Mouse (Mus musculus) liver, embryonic 12.5 days (tissue): ENCODE results near the gene Cdc14b. TPM values are rescaled to one million over a fixed set of nuclear protein-coding genes. Genes with fewer than 3 reads are reported as not detected.

Experiments
- ATAC-seq: fragments of 200-750 bp; cut with Nextera tagmentation; 2 replicates; pipeline ENCODE4 v1.8.0; 2017; ENCODE audit warnings: moderate number of reproducible peaks, mild to moderate bottlenecking, moderate library complexity
- H3K27ac ChIP-seq: fragments of 300-500 bp; sonication (generic); 2 replicates; pipeline ENCODE4 v1.5.1; 2016; ENCODE audit warnings: mild to moderate bottlenecking
- H3K27me3 ChIP-seq: fragments of 300-500 bp; sonication (generic); replicated peaks from 2 replicates; pipeline ENCODE4 v1.6.1; 2016; ENCODE audit warnings: mild to moderate bottlenecking, moderate library complexity
- H3K36me3 ChIP-seq: fragments of 300-500 bp; sonication (generic); 2 replicates; pipeline ENCODE4 v1.6.1; 2016; ENCODE audit warnings: mild to moderate bottlenecking, moderate library complexity
- H3K4me1 ChIP-seq: fragments of 300-500 bp; sonication (generic); 2 replicates; pipeline ENCODE4 v1.6.1; 2016
- H3K4me2 ChIP-seq: fragments of 300-500 bp; sonication (generic); 2 replicates; pipeline ENCODE4 v1.6.1; 2016; ENCODE audit warnings: mild to moderate bottlenecking, moderate library complexity
- H3K4me3 ChIP-seq: fragments of 300-500 bp; sonication (generic); 2 replicates; pipeline ENCODE4 v1.5.1; 2016; ENCODE audit warnings: mild to moderate bottlenecking, moderate library complexity
- H3K9ac ChIP-seq: fragments of 300-500 bp; sonication (generic); 2 replicates; pipeline ENCODE4 v1.6.1; 2016; ENCODE audit warnings: mild to moderate bottlenecking, moderate library complexity
- H3K9me3 ChIP-seq: fragments of 300-500 bp; sonication (generic); replicated peaks from 2 replicates; pipeline ENCODE4 v1.6.1; 2016; ENCODE audit warnings: mild to moderate bottlenecking, moderate library complexity
- WGBS: fragments of 180-500 bp; shearing (Covaris S2); methylation state at CpG from one replicate; pipeline ENCODE4 v1.1.7; 2016; ENCODE audit not compliant: insufficient replicate concordance; 5-methylcytosine and 5-hydroxymethylcytosine counted together
- polyA plus RNA-seq: library from polyadenylated mRNA; unstranded; fragments of >200 nt; fragmentation: Nextera tagmentation; extraction: Ambion mirVana; gene quantifications from 2 replicates; pipeline ENCODE4 v1.2.1, GENCODE M21; 2016

Gene Cdc14b
- polyA plus RNA-seq: 9.5 and 10.7 TPM in 2 replicates

DNA sequence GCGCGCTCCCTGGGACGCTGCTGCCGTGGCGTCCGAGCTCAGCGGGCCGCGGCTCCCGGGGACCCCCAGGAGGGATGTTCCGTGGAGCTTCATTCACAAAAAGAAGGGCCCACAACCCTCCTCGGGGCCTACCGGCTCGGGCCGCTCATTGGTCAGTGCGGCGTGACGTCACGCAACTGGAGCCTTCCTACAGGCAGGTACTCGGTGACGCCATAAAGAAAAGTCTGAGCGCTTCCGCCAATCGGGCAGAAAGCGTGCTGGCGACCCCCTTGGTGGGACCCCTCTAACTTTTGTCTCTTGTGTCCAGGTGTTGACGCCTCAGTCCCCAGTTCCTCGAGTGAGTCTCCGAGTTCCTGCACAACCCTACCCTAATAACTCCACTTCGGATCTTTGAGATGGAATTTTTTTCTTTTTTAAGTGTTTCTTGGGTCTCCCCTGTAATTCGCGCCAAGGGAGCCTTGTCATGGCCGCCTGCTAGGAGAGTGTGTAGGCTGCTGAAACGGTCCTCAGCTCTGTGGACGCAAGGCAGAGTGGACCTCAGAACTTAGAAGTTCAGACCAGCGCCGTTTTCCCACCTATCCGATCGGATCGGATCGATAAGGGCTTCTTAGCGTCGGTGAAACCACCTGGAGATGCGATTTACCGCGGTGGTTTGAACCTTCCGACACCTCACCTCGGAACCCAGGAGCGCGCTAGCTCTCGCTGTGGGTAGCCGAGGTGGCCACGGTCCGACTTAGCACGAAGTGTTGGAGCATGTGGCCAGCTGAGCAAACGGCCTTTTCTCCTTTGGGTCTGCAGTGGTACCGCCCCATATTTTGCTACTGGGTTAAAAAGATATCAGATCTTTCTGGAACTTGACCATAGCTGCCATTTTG, at the start of gene Cdc14b:
TSS of gene Cdc14b (minus strand) at position 412 of the 875 bp plus-strand sequence.
- no peaks in the 10 kb centered on the region for H3K9me3 ChIP-seq
- H3K4me1 ChIP-seq: peaks cover 31% of the 10 kb centered on the region
- peaks cover 44% of the 10 kb centered on the region for H3K27me3 ChIP-seq
- peak within 1 kb of the TSS; percentile 99 for H3K4me2 ChIP-seq
- no peaks in the 10 kb centered on the region for H3K36me3 ChIP-seq
- WGBS: 2% methylated on average over 57 of the region's 57 CpGs
- H3K4me3 ChIP-seq: peak within 1 kb of the TSS; percentile 75
- peak; percentile 89 for ATAC-seq
- H3K27ac ChIP-seq: no peak within 1 kb of the TSS
- H3K9ac ChIP-seq: peak within 1 kb of the TSS; percentile 69

DNA sequence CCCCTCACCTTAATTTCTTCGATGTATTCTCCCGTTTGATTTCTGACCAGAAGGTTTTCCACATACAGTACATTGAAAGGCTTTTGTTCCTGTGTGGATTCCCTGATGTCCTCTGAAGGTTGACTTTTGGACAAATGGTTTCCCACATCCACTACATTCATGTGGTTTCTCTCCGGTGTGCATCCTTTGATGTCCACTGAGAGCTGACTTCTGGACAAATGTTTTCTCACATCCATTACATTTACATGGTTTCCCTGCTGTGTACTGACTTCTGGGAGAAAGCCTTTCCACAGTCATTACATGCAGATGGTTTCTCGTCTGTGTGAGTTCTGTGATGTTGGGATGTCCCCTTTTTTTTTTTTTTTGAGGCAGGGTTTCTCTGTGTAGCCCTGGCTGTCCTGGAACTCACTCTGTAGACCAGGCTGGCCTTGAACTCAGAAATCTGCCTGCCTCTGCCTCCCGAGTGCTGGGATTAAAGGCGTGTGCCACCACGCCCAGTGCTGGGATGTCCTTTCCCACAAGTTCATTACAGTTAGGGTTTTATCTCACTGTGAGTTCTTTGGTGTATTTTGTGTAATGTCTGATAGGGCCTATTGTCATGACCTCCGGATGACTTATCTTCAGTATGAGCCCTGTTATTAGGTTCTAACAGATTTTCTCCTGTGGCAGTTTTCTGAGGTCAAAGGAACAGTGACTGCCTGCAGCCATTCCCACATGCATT, 47.6 kb upstream of the Cdc14b start:
- H3K36me3 ChIP-seq: no peaks in the 10 kb centered on the region
- no peak overlapping the region for H3K27ac ChIP-seq
- H3K9me3 ChIP-seq: no peaks in the 10 kb centered on the region
- no peaks in the 10 kb centered on the region for H3K27me3 ChIP-seq
- peaks cover 3% of the 10 kb centered on the region for H3K4me1 ChIP-seq
- H3K4me2 ChIP-seq: no peak overlapping the region
- no peak for ATAC-seq
- WGBS: 53% methylated on average over 8 of the region's 8 CpGs
- no peak overlapping the region for H3K9ac ChIP-seq
- no peak overlapping the region for H3K4me3 ChIP-seq

DNA sequence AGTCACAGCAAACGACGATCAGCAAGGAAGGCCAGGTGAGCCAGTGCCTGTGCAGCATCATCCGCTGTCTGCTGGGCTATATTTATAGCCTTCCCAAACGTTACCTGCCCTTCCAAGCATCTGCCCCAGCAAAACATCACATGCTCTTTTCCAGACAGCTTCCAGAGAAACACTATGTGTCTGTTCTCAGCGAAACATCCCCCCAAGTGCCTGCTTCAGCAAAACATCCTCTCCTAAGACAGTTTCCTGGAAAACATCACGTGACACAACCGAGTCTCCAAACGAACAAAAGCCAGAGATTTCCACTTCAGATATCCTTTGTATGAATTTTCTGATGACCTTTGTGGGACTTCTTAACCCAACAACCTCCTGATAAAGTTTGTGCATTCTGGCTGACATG, 45.2 kb upstream of the Cdc14b start:
- Histone ChIP-seq H3K4me1 (peaks cover 6% of the 10 kb centered on the region), H3K9ac (no peak overlapping the region), H3K27ac (no peak overlapping the region), H3K4me3 (no peak overlapping the region), H3K27me3 (no peaks in the 10 kb centered on the region), H3K36me3 (no peaks in the 10 kb centered on the region), H3K9me3 (no peaks in the 10 kb centered on the region), H3K4me2 (no peak overlapping the region)
- 58% methylated on average over 8 of the region's 8 CpGs for WGBS
- no peak for ATAC-seq

DNA sequence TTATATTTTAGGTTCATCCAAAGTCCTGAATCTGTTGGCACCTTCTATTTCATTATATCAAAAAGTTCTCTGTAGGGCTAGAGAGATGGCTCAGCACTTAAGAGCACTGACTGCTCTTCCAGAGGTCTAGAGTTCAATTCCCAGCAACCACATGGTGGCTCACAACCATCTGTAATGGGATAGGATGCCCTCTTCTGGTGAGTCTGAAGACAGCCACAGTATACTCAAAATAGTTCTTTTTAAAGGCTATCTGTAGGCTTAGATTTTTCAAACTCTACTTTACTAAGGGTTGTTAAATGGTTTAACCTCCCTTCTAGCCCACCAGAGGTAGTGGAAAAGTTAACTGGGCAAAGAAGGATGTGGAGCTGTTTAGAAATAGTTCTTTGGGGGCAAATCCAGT, 44.7 kb upstream of the Cdc14b start:
- Histone ChIP-seq H3K4me2 (no peak overlapping the region), H3K9me3 (no peaks in the 10 kb centered on the region), H3K36me3 (no peaks in the 10 kb centered on the region), H3K9ac (no peak overlapping the region), H3K4me3 (no peak overlapping the region), H3K27ac (no peak overlapping the region), H3K4me1 (peaks cover 5% of the 10 kb centered on the region), H3K27me3 (no peaks in the 10 kb centered on the region)
- no peak for ATAC-seq

DNA sequence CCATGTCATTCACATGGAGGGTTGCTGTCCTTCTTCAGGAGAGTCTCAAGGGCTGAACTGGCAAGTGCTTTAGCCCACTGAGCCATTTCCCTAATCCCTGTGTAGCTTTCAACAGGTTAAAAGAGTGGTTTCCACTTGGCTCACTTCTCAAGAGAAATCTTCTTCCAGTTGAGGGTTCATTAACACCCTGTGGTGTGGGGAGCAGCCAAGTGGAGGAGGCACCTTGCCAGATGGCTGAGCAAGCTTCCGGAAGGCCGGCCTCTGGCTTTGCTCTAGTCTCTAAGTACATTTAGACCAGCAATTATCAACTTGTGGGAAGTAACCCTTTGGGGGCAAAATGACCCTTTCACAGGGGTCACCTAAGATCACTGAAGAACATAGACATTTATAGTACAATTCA, 43.3 kb upstream of the Cdc14b start:
- Histone ChIP-seq H3K9me3 (no peaks in the 10 kb centered on the region), H3K4me1 (peaks cover 3% of the 10 kb centered on the region; the same call in 1 of the 2 replicates), H3K9ac (no peak overlapping the region), H3K27ac (no peak overlapping the region), H3K4me3 (no peak overlapping the region), H3K27me3 (no peaks in the 10 kb centered on the region), H3K4me2 (no peak overlapping the region), H3K36me3 (no peaks in the 10 kb centered on the region)
- ATAC-seq: no peak
- 72% methylated on average over 2 of the region's 2 CpGs for WGBS

DNA sequence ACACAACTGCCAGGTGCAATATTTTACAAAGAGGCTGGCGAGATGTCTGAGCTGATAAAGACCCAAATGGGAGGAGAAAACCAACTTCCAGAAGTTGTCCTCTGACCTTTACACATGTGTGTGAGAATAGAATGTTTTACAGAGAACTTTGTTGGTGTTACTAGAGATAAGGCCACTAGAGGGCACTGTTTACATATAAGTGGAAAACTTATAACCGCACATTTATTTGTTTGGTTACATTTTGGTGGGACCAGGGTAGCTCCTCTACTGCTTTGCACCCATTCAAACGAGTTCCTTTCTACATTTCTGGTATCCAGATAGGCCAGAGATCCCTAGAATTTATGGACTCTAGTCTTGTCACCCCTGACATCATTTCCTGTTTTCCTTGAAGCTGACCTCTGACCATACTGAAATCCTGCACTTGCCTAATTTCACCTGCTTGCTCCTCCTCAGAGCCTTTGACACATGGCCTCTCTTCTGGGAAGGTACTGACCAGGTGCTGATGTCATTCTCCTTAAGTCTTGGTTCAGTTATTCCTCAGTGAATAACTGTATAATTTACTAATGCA, 40.5 kb upstream of the Cdc14b start:
- no peak for ATAC-seq
- Histone ChIP-seq H3K4me2 (no peak overlapping the region), H3K36me3 (no peaks in the 10 kb centered on the region), H3K9me3 (no peaks in the 10 kb centered on the region), H3K27ac (no peak overlapping the region), H3K9ac (no peak overlapping the region), H3K4me1 (peaks cover 22% of the 10 kb centered on the region), H3K4me3 (no peak overlapping the region), H3K27me3 (no peaks in the 10 kb centered on the region)
- 0% methylated on average over 3 of the region's 3 CpGs for WGBS

DNA sequence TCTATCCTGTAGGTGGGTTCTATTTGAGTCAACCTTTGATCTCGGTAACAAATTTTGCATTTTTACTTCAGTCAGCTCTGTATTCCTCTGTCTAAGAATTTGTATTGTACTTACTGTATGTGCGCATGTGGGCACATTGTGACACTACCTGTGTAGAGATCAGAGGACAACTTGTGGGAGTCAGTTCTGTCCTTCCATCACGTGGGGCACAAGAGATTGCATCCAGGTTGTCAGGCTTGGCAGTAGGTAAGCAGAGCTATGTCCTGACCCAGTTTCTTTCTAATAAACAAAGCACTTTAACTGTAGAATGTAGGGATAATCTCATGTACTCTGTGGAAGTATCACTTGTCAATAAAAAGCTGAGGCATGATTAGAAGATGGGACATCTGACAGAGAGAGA, 39.0 kb upstream of the Cdc14b start:
- H3K4me1 ChIP-seq: peaks cover 37% of the 10 kb centered on the region

DNA sequence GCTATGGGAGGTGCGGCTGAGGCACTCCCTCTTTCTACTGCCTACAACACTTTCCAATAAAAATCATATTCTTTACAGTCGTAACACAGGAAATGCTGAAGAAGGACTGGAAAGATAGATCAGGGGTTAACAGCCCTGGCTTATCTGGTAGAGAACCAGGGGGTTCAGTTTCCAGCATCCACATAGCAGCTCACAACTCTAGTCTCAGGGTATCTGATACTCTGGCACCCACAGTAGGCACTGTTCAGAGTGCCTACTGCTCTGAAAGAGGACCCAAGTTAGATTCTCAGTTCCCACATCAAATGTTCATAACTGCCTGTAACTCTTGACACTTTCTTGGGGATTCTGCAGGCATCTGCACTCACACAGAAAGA, 37.8 kb upstream of the Cdc14b start:
- peaks cover 37% of the 10 kb centered on the region for H3K4me1 ChIP-seq
- H3K27me3 ChIP-seq: no peaks in the 10 kb centered on the region
- ATAC-seq: peak; percentile 41
- H3K9ac ChIP-seq: peak overlapping the region; percentile 60
- H3K27ac ChIP-seq: peak overlapping the region; percentile 76
- H3K4me2 ChIP-seq: peak overlapping the region; percentile 73
- H3K9me3 ChIP-seq: no peaks in the 10 kb centered on the region
- H3K4me3 ChIP-seq: peak overlapping the region; percentile 77
- H3K36me3 ChIP-seq: peaks cover 8% of the 10 kb centered on the region
- 4% methylated on average over 2 of the region's 2 CpGs for WGBS

More for the DNA sequence above, 39.0 kb upstream of the Cdc14b start:
- Histone ChIP-seq H3K4me2 (no peak overlapping the region), H3K9ac (no peak overlapping the region), H3K4me3 (no peak overlapping the region), H3K36me3 (no peaks in the 10 kb centered on the region), H3K9me3 (no peaks in the 10 kb centered on the region), H3K27me3 (no peaks in the 10 kb centered on the region), H3K27ac (no peak overlapping the region)
- no peak for ATAC-seq
- WGBS: 65% methylated on average over 3 of the region's 3 CpGs

DNA sequence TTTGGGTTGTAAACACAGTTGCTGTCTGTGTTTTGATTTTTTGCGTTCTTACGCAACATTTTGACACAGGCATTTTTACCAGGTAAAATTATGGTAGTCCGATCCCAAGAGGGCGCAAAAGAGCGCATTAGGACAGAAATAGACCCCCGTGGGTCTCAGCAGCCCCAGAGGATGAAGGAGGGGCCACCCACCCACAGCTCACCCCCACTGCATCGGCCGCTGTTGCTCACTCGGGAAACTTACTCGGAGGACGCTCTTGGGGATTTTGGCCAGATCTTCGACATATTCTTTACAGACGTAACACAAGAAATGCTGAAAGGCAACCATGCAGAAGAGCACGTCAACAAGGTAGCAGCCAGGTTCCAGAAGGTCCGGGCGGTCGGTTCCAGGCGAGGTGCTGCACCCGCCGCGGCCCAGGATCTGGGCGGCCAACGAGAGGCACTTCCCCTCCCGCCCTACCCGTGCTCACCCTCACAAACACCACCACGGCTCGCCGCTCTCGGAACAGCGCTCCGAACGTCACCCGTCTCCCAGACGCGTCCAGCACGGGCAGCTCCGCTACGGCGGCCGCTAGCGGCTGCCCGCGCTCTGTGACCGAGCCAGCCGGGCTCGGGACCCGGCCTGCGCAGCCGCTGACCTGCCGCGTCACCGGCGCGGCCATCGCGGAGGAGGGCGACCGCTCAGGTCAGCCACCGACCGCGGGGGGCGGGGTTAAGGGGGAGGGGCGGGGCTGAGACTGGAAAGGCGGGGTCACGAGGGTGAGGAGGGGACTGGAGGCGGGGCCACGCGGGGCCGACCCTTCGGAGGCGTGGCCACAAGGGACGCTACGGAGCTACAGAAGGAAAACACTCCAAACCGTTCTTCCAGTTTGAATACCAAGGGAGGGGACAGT, 37.2 kb upstream of the Cdc14b start, which contains the start of gene Aaed1:
TSS of gene Aaed1 (minus strand) at position 687 of the 892 bp plus-strand sequence.
- peak within 1 kb of the TSS; percentile 77 for H3K4me3 ChIP-seq
- 1% methylated on average over 71 of the region's 74 CpGs for WGBS

DNA sequence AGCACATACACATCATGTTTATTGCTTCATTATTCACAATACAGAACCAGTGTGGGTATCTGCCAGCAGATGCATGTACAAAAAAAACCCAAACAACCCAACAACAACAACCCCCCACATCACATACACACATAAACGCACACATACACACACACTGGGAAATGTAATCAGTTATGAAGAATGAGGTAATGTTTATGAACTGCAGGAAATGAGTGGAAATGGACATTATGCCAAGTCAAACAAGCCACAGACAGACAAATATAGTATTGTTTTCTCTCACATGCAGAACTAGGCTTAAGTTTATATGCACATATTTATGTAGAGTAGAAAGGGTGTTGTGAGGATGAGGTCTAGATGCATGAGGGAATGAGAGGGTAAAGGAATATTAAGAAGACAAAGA, 36.2 kb upstream of the Cdc14b start:
- Histone ChIP-seq H3K9me3 (no peaks in the 10 kb centered on the region), H3K4me3 (peak overlapping the region; percentile 77), H3K27me3 (no peaks in the 10 kb centered on the region), H3K36me3 (peaks cover 20% of the 10 kb centered on the region), H3K4me2 (peak overlapping the region; percentile 73), H3K4me1 (peaks cover 42% of the 10 kb centered on the region), H3K27ac (no peak overlapping the region), H3K9ac (peak overlapping the region; percentile 85)
- WGBS: 78% methylated on average over 1 of the region's 1 CpGs
- no peak for ATAC-seq

More for the DNA sequence above, 37.2 kb upstream of the Cdc14b start, which contains the start of gene Aaed1:
- H3K36me3 ChIP-seq: peaks cover 14% of the 10 kb centered on the region
- peak within 1 kb of the TSS; percentile 73 for H3K4me2 ChIP-seq
- no peaks in the 10 kb centered on the region for H3K27me3 ChIP-seq
- H3K27ac ChIP-seq: peak within 1 kb of the TSS; percentile 96
- H3K9me3 ChIP-seq: no peaks in the 10 kb centered on the region
- ATAC-seq: peak; percentile 94
- peaks cover 39% of the 10 kb centered on the region for H3K4me1 ChIP-seq
- H3K9ac ChIP-seq: peak within 1 kb of the TSS; percentile 85

DNA sequence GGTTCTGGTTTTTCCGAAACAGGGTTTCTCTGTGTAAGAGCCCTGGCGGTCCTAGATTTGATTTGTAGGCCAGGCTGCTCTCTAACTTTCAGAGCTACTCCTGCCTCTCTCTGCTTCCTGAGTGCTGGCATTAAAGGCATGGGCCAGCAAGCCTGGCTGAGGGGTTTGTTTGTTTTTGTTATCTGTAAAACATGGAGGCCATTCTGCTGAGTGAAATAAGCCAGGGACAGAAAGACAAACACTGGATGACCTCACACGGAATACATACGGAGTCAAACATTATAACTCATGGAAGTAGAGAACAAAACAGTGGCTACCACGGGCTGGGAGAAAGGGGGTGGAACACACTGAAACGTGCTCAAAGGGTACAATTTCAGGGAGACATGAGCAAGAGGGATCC, 35.5 kb upstream of the Cdc14b start:
- Histone ChIP-seq H3K4me3 (no peak overlapping the region), H3K36me3 (peaks cover 20% of the 10 kb centered on the region)
- no peak for ATAC-seq

More for the DNA sequence above, 35.5 kb upstream of the Cdc14b start:
- peaks cover 40% of the 10 kb centered on the region for H3K4me1 ChIP-seq
- H3K4me2 ChIP-seq: peak overlapping the region; percentile 73
- no peak overlapping the region for H3K27ac ChIP-seq
- no peak overlapping the region for H3K9ac ChIP-seq
- H3K27me3 ChIP-seq: no peaks in the 10 kb centered on the region
- 69% methylated on average over 6 of the region's 6 CpGs for WGBS
- H3K9me3 ChIP-seq: no peaks in the 10 kb centered on the region
